Mouse (Mus musculus) kidney, postnatal 0 days (tissue): ENCODE measurements around the gene Syngr1. TPM values are rescaled to one million over a fixed set of nuclear protein-coding genes. Genes with fewer than 3 reads are reported as not detected.

Source experiments
- ATAC-seq: fragments of 200-750 bp; cut with Nextera tagmentation; replicated peaks from 2 replicates; pipeline ENCODE4 v1.8.0; 2017; ENCODE audit warnings: low read depth, moderate number of reproducible peaks, moderate TSS enrichment, moderate library complexity; ENCODE audit not compliant: low FRiP score
- DNase-seq: peaks from one replicate; pipeline ENCODE4 v3.0.0-alpha.2; 2016; ENCODE audit warnings: low spot score
- H3K27ac ChIP-seq: fragments of 300-500 bp; sonication (generic); 2 replicates; pipeline ENCODE4 v1.5.1; 2014; ENCODE audit warnings: mild to moderate bottlenecking
- H3K27me3 ChIP-seq: fragments of 300-500 bp; sonication (generic); 2 replicates; pipeline ENCODE4 v1.6.1; 2014; ENCODE audit warnings: low read length, mixed read lengths; ENCODE audit not compliant: insufficient read depth
- H3K36me3 ChIP-seq: fragments of 300-500 bp; sonication (generic); 2 replicates; pipeline ENCODE4 v1.6.1; 2014; ENCODE audit warnings: low read length, mixed read lengths; ENCODE audit not compliant: insufficient read depth
- H3K4me1 ChIP-seq: fragments of 300-500 bp; sonication (generic); replicated peaks from 2 replicates; pipeline ENCODE4 v1.6.1; 2014; ENCODE audit warnings: antibody characterized with exemption, low read length, mixed read lengths; ENCODE audit not compliant: insufficient read depth
- H3K4me2 ChIP-seq: fragments of 300-500 bp; sonication (generic); 2 replicates; pipeline ENCODE4 v1.6.1; 2014; ENCODE audit warnings: mild to moderate bottlenecking, low read length, moderate library complexity, mixed read lengths
- H3K4me3 ChIP-seq: fragments of 300-500 bp; sonication (generic); replicated peaks from 2 replicates; pipeline ENCODE4 v1.5.1; 2014; ENCODE audit warnings: low read depth, low read length
- H3K9ac ChIP-seq: fragments of 300-500 bp; sonication (generic); 2 replicates; pipeline ENCODE4 v1.6.1; 2014; ENCODE audit warnings: low read depth, low read length
- H3K9me3 ChIP-seq: fragments of 300-500 bp; sonication (generic); replicated peaks from 2 replicates; pipeline ENCODE4 v1.6.1; 2016; ENCODE audit warnings: low read length, inconsistent platforms, mixed read lengths
- CTCF ChIP-seq: IDR thresholded peaks from 2 replicates; pipeline ENCODE4 v1.5.1; 2016; ENCODE audit warnings: antibody characterized with exemption, low read depth, mild to moderate bottlenecking, moderate library complexity
- WGBS: fragments of 180-500 bp; shearing (Covaris S2); extraction: QIAGEN DNeasy Blood & Tissue Kit; methylation state at CpG from one replicate; pipeline ENCODE4 v1.1.7; 2014; 5-methylcytosine and 5-hydroxymethylcytosine counted together
- polyA plus RNA-seq: library from polyadenylated mRNA; unstranded; fragments of >200 nt; fragmentation: Nextera tagmentation; extraction: Ambion mirVana; gene quantifications from 2 replicates; pipeline ENCODE4 v1.2.1, GENCODE M21; 2015

Gene Syngr1
- polyA plus RNA-seq, 1 experiment from 2014 or later: 21.8 TPM

GRCm38 (mm10) chr15:80133682-80134449 lies 42.7 kb downstream of the Syngr1 start:
- peak; percentile 33 for DNase-seq
- 8% methylated on average over 14 of the region's 14 CpGs for WGBS
- H3K9me3 ChIP-seq: no peaks in the 10 kb centered on the region
- TF ChIP-seq CTCF: no peak
- peak overlapping the region; percentile 66 for H3K4me2 ChIP-seq
- H3K4me1 ChIP-seq: peaks cover 13% of the 10 kb centered on the region
- H3K4me3 ChIP-seq: peak overlapping the region; percentile 78
- peak overlapping the region; percentile 98 for H3K27ac ChIP-seq
- peak overlapping the region; percentile 85 for H3K9ac ChIP-seq
- no peaks in the 10 kb centered on the region for H3K27me3 ChIP-seq
- no peak for ATAC-seq
- H3K36me3 ChIP-seq: no peaks in the 10 kb centered on the region

GRCm38 (mm10) chr15:80134450-80134847 lies 43.3 kb downstream of the Syngr1 start:
- Histone ChIP-seq H3K27ac (peak overlapping the region; percentile 98), H3K4me1 (peaks cover 13% of the 10 kb centered on the region), H3K4me3 (peak overlapping the region; percentile 78), H3K36me3 (no peaks in the 10 kb centered on the region), H3K4me2 (peak overlapping the region; percentile 66), H3K9me3 (no peaks in the 10 kb centered on the region), H3K9ac (peak overlapping the region; percentile 85), H3K27me3 (no peaks in the 10 kb centered on the region)
- no peak for ATAC-seq
- 50% methylated on average over 9 of the region's 9 CpGs for WGBS
- DNase-seq: no peak
- TF ChIP-seq CTCF: no peak

- Histone ChIP-seq H3K9ac (no peak overlapping the region), H3K27ac (no peak overlapping the region), H3K9me3 (no peaks in the 10 kb centered on the region), H3K4me1 (peaks cover 13% of the 10 kb centered on the region), H3K4me2 (no peak overlapping the region), H3K4me3 (no peak overlapping the region), H3K27me3 (no peaks in the 10 kb centered on the region), H3K36me3 (0 out of 2 replicates have a peak, but pooled peaks cover under 1% of the 10 kb centered on the region)
- no peak for TF ChIP-seq CTCF
- ATAC-seq (no peak), DNase-seq (no peak)
- 92% methylated on average over 2 of the region's 2 CpGs for WGBS
These were observed 44.4 kb downstream of the Syngr1 start for GRCm38 (mm10) chr15:80135499-80135898.

DNA sequence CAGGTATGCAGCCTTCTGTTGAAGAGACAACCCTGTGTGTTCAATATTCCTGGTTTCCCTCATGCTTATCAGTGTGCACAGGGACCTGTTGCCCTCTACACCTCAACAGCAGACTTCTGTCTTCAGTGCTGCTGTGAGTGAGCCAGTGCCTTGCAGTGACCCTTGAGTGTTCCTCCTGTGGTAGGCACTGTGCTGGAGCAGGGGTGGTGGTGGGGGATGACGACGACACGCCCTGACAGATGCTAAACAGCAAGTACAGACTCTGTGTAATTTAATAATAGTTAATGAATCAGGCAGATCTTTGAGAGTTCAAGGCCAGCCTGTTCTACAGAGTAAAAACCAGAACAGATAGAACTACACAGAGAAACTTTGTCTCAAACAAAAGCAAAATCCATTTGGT lies 45.5 kb downstream of the Syngr1 start:
- Histone ChIP-seq H3K9me3 (no peaks in the 10 kb centered on the region), H3K36me3 (0 out of 2 replicates have a peak, but pooled peaks cover 9% of the 10 kb centered on the region), H3K27me3 (no peaks in the 10 kb centered on the region), H3K27ac (no peak overlapping the region), H3K9ac (no peak overlapping the region), H3K4me1 (peaks cover 13% of the 10 kb centered on the region), H3K4me3 (no peak overlapping the region), H3K4me2 (no peak overlapping the region)
- no peak for DNase-seq
- ATAC-seq: no peak
- no peak for TF ChIP-seq CTCF
- WGBS: 89% methylated on average over 3 of the region's 3 CpGs

- 48% methylated on average over 17 of the region's 17 CpGs for WGBS
- no peak overlapping the region for H3K4me2 ChIP-seq
- 0 out of 2 replicates have a peak, but pooled peaks cover 9% of the 10 kb centered on the region for H3K36me3 ChIP-seq
- no peak overlapping the region for H3K9ac ChIP-seq
- H3K27ac ChIP-seq: peak overlapping the region; percentile 42
- peaks cover 13% of the 10 kb centered on the region for H3K4me1 ChIP-seq
- TF ChIP-seq CTCF: peak; percentile 31; the same call in 1 of the 2 replicates
- no peak overlapping the region for H3K4me3 ChIP-seq
- ATAC-seq (no peak), DNase-seq (peak; percentile 32)
- H3K27me3 ChIP-seq: no peaks in the 10 kb centered on the region
- no peaks in the 10 kb centered on the region for H3K9me3 ChIP-seq
These were observed 47.0 kb downstream of the Syngr1 start for GRCm38 (mm10) chr15:80137945-80138791.

DNA sequence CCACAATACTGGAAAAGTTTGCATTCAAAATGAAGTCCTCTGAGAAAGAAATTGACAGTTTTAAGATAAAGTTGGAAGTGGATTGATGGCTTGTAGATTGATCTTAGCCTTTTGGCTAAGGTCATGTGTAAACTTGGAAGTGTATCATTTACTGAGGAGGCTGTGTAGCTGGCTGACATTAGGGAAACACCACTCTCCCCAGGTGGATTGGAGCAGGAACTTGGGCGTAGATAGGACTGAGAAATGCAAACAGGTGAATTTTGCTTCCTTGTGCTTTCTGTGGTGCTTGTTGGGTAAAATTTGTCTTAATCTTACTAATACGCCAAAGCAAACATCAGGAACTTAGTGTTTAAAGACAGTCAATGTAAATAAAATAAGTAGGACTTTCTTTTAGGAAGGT lies 49.2 kb downstream of the Syngr1 start:
- Histone ChIP-seq H3K4me3 (no peak overlapping the region), H3K9ac (no peak overlapping the region), H3K27me3 (no peaks in the 10 kb centered on the region), H3K36me3 (peaks cover 14% of the 10 kb centered on the region; the same call in 1 of the 2 replicates), H3K4me1 (peaks cover 6% of the 10 kb centered on the region; the same call in 1 of the 2 replicates), H3K27ac (no peak overlapping the region), H3K4me2 (no peak overlapping the region), H3K9me3 (no peaks in the 10 kb centered on the region)
- TF ChIP-seq CTCF: no peak
- DNase-seq (no peak), ATAC-seq (no peak)
- 92% methylated on average over 2 of the region's 2 CpGs for WGBS
